Mouse (Mus musculus): ENCODE results near the gene Dixdc1.

Gene Dixdc1

GRCm38 (mm10) chr9:50698418-50699409, 40.6 kb downstream of the Dixdc1 start:
- no peak for DNase-seq (ENCODE audit: low read depth)

GRCm38 (mm10) chr9:50697706-50698041, 41.6 kb downstream of the Dixdc1 start:
- DNase-seq (ENCODE audit: low read depth): no peak

- no peak for DNase-seq (ENCODE audit: low read depth)
Observed at GRCm38 (mm10) chr9:50696851-50697705, 42.2 kb downstream of the Dixdc1 start.

- DNase-seq (ENCODE audit: low read depth): no peak
Observed at GRCm38 (mm10) chr9:50695153-50695552, 44.2 kb downstream of the Dixdc1 start.

- peak; percentile 33 for DNase-seq (ENCODE audit: low read depth)
Observed at GRCm38 (mm10) chr9:50693631-50694030, 45.7 kb downstream of the Dixdc1 start.

GRCm38 (mm10) chr9:50692626-50693580, 46.4 kb downstream of the Dixdc1 start:
- DNase-seq (ENCODE audit: low read depth): no peak

GRCm38 (mm10) chr9:50686866-50687652, 52.3 kb downstream of the Dixdc1 start:
- peak; percentile 55 for DNase-seq (ENCODE audit: low read depth)

GRCm38 (mm10) chr9:50681727-50682126, 57.6 kb downstream of the Dixdc1 start:
- DNase-seq (ENCODE audit: low read depth): no peak

GRCm38 (mm10) chr9:50679406-50679805, 59.9 kb downstream of the Dixdc1 start:
- no peak for DNase-seq (ENCODE audit: low read depth)

GRCm38 (mm10) chr9:50674771-50675170, 64.5 kb downstream of the Dixdc1 start:
- DNase-seq (ENCODE audit: low read depth): no peak

GRCm38 (mm10) chr9:50670690-50671089, 68.6 kb downstream of the Dixdc1 start:
- DNase-seq (ENCODE audit: low read depth): peak; percentile 81

GRCm38 (mm10) chr9:50667579-50668498, 71.5 kb downstream of the Dixdc1 start:
- DNase-seq (ENCODE audit: low read depth): no peak

- no peak for DNase-seq (ENCODE audit: low read depth)
Observed at GRCm38 (mm10) chr9:50666442-50666841, 72.9 kb downstream of the Dixdc1 start.

GRCm38 (mm10) chr9:50664826-50665225, 74.5 kb downstream of the Dixdc1 start:
- no peak for DNase-seq (ENCODE audit: low read depth)

- DNase-seq (ENCODE audit: low read depth): no peak
Observed at GRCm38 (mm10) chr9:50660431-50660830, 78.9 kb downstream of the Dixdc1 start.

- peak; percentile 92 for DNase-seq (ENCODE audit: low read depth)
Observed at GRCm38 (mm10) chr9:50659392-50660217, 79.7 kb downstream of the Dixdc1 start, which contains the start of gene Dlat. Dlat (minus strand) TSS chr9:50659780.

GRCm38 (mm10) chr9:50658941-50659388, 80.4 kb downstream of the Dixdc1 start:
- peak; percentile 24 for DNase-seq (ENCODE audit: low read depth)

GRCm38 (mm10) chr9:50658391-50658790, 80.9 kb downstream of the Dixdc1 start:
- DNase-seq (ENCODE audit: low read depth): peak; percentile 52

- DNase-seq (ENCODE audit: low read depth): no peak
Observed at GRCm38 (mm10) chr9:50650503-50650902, 88.8 kb downstream of the Dixdc1 start.
